Mouse (Mus musculus) CH12.LX (cell line): ENCODE measurements at regions not wholly inside any gene's neighbourhood (a gene's known extent, or its start where the extent isn't known, plus 50 kb on each side); places are given as distances from the start of the nearest gene placed in this dataset.

Source experiments
- DNase-seq: peaks from one replicate; pipeline ENCODE4 v3.0.0-alpha.2; 2013; ENCODE audit errors: extremely low read depth
- H3K27ac ChIP-seq: 2 replicates; pipeline ENCODE4 v1.5.1; 2012; ENCODE audit warnings: low read depth, mild to moderate bottlenecking, control low read depth, moderate library complexity; ENCODE audit not compliant: insufficient read depth
- H3K27me3 ChIP-seq: replicated peaks from 2 replicates; pipeline ENCODE3; 2012; ENCODE audit warnings: inconsistent platforms
- H3K36me3 ChIP-seq, 2 experiments: replicated peaks in 1 of 2; 2 replicates each; pipeline versions ENCODE3 to v1.6.1; 2012; ENCODE audit warnings: inconsistent platforms in 1 of 2, low read length in 1 of 2, mild to moderate bottlenecking in 1 of 2, mixed read lengths in 1 of 2, moderate library complexity in 1 of 2; ENCODE audit not compliant: control insufficient read depth in 1 of 2, insufficient read depth in 1 of 2
- H3K4me1 ChIP-seq, 2 experiments: 2 replicates each; pipeline ENCODE4 v1.6.1; 2012; ENCODE audit warnings: inconsistent platforms in 1 of 2, moderate library complexity in 1 of 2; ENCODE audit not compliant: insufficient read depth in 2 of 2, control insufficient read depth in 1 of 2
- H3K4me2 ChIP-seq: 2 replicates; pipeline ENCODE4 v1.6.1; 2012; ENCODE audit warnings: low read depth, mild to moderate bottlenecking, control low read depth; ENCODE audit not compliant: poor library complexity, insufficient read depth, severe bottlenecking
- H3K4me3 ChIP-seq, 3 experiments: fragments of 150-350 bp in 1 of 3; sonication (generic) in 1 of 3; replicated peaks in 1 of 3; 2 replicates each; pipeline versions ENCODE3 to v1.5.1; 2011 to 2012; ENCODE audit warnings: low read depth in 2 of 3, low read length in 2 of 3, mild to moderate bottlenecking in 2 of 3, moderate library complexity in 2 of 3, control low read depth in 1 of 3, improper control_type of control experiment in 1 of 3, inconsistent platforms in 1 of 3, mixed read lengths in 1 of 3; ENCODE audit not compliant: poor library complexity in 1 of 3
- H3K79me2 ChIP-seq: replicated peaks from 2 replicates; pipeline ENCODE4 v1.6.1; 2012; ENCODE audit warnings: mild to moderate bottlenecking, moderate library complexity; ENCODE audit not compliant: control insufficient read depth, poor library complexity, insufficient read depth, severe bottlenecking; ENCODE audit errors: extremely low read depth
- H3K9ac ChIP-seq: 2 replicates; pipeline ENCODE4 v1.6.1; 2012; ENCODE audit warnings: low read depth, mild to moderate bottlenecking, control low read depth, moderate library complexity; ENCODE audit not compliant: insufficient read depth
- H3K9me3 ChIP-seq: replicated peaks from 2 replicates; pipeline ENCODE3; 2012; ENCODE audit warnings: low read length, inconsistent platforms, mixed read lengths
- BHLHE40 ChIP-seq: IDR thresholded peaks from 2 replicates; pipeline ENCODE4 v1.6.1; 2011; ENCODE audit warnings: mild to moderate bottlenecking, low read depth, low read length, improper control_type of control experiment
- CHD1 ChIP-seq: IDR thresholded peaks from 2 replicates; pipeline ENCODE4 v1.6.1; 2012; ENCODE audit warnings: low read depth, low read length, improper control_type of control experiment, inconsistent platforms
- EP300 ChIP-seq: IDR thresholded peaks from 2 replicates; pipeline ENCODE4 v1.6.1; 2011; ENCODE audit warnings: low read length, improper control_type of control experiment
- ETS1 ChIP-seq: conservative IDR thresholded peaks from 2 replicates; pipeline ENCODE4 v1.6.1; 2012; ENCODE audit warnings: low read depth, mild to moderate bottlenecking, inconsistent platforms, low read length, improper control_type of control experiment, moderate library complexity
- HCFC1 ChIP-seq: IDR thresholded peaks from 2 replicates; pipeline ENCODE4 v1.6.1; 2012; ENCODE audit warnings: low read depth, mild to moderate bottlenecking, inconsistent platforms, low read length, improper control_type of control experiment
- IRF4 ChIP-seq: IDR thresholded peaks from 2 replicates; pipeline ENCODE4 v1.6.1; 2014; ENCODE audit warnings: low read depth, mild to moderate bottlenecking, inconsistent platforms, low read length, improper control_type of control experiment
- JUND ChIP-seq: conservative IDR thresholded peaks from 2 replicates; pipeline ENCODE4 v1.6.1; 2011; ENCODE audit warnings: low read depth, low read length, improper control_type of control experiment
- KAT2A ChIP-seq: IDR thresholded peaks from 2 replicates; pipeline ENCODE4 v1.6.1; 2012; ENCODE audit warnings: low read length, improper control_type of control experiment, inconsistent platforms; ENCODE audit not compliant: insufficient replicate concordance
- MAFK ChIP-seq: IDR thresholded peaks from 2 replicates; pipeline ENCODE4 v1.6.1; 2011; ENCODE audit warnings: low read length, improper control_type of control experiment; ENCODE audit not compliant: insufficient replicate concordance
- MAX ChIP-seq: IDR thresholded peaks from 2 replicates; pipeline ENCODE4 v1.6.1; 2011; ENCODE audit warnings: low read length, improper control_type of control experiment
- MEF2A ChIP-seq: IDR thresholded peaks from 2 replicates; pipeline ENCODE4 v1.6.1; 2014; ENCODE audit warnings: low read depth, mild to moderate bottlenecking, inconsistent platforms, low read length, improper control_type of control experiment, borderline replicate concordance
- NRF1 ChIP-seq: IDR thresholded peaks from 2 replicates; pipeline ENCODE4 v1.6.1; 2014; ENCODE audit warnings: low read depth, mild to moderate bottlenecking, inconsistent platforms, low read length, improper control_type of control experiment, moderate library complexity
- SMC3 ChIP-seq: IDR thresholded peaks from 2 replicates; pipeline ENCODE4 v1.6.1; 2011; ENCODE audit warnings: low read depth, low read length, improper control_type of control experiment
- TCF12 ChIP-seq: IDR thresholded peaks from 2 replicates; pipeline ENCODE4 v1.6.1; 2014; ENCODE audit warnings: low read depth, mild to moderate bottlenecking, inconsistent platforms, low read length, improper control_type of control experiment
- UBTF ChIP-seq: IDR thresholded peaks from 2 replicates; pipeline ENCODE4 v1.6.1; 2012; ENCODE audit warnings: low read depth, mild to moderate bottlenecking, inconsistent platforms, low read length, improper control_type of control experiment, moderate library complexity
- ZKSCAN1 ChIP-seq: IDR thresholded peaks from 2 replicates; pipeline ENCODE4 v1.6.1; 2012; ENCODE audit warnings: low read depth, inconsistent platforms, low read length, improper control_type of control experiment, borderline replicate concordance
- dilution Hi-C: fragments of 300-500 bp; cut with MboI; formaldehyde crosslinking; loops from 2 replicates; pipeline ENCODE4 v1.14.3; 2020; ENCODE audit warnings: low sequenced_read_pairs; ENCODE audit not compliant: extremely low pct_unique_long_range_greater_than_20kb, extremely low pct_ligation_motif_present
- in situ Hi-C: fragments of 300-500 bp; cut with MboI; formaldehyde crosslinking; loops from 3 replicates; pipeline ENCODE4 v1.14.3; 2019; ENCODE audit warnings: low sequenced_read_pairs, low pct_ligation_motif_present, low pct_unique_long_range_greater_than_20kb, mixed read lengths

- TF ChIP-seq HCFC1 (no peak), JUND (no peak)
- dilution Hi-C loops: no loop called here
- H3K9ac ChIP-seq: no peak overlapping the region
- no peak overlapping the region for H3K4me2 ChIP-seq
- no peak overlapping the region for H3K27ac ChIP-seq
- DNase-seq: no peak
- no peaks in the 10 kb centered on the region for H3K79me2 ChIP-seq
- peaks cover 43% of the 10 kb centered on the region for H3K9me3 ChIP-seq
- no peaks in the 10 kb centered on the region for H3K36me3 ChIP-seq
- in situ Hi-C loops: no loop called here
- H3K4me3 ChIP-seq: no peak overlapping the region
- no peaks in the 10 kb centered on the region for H3K4me1 ChIP-seq
- H3K27me3 ChIP-seq: no peaks in the 10 kb centered on the region
Observed at GRCm38 (mm10) chr3:56504445-56504844, 320.9 kb upstream of the Nbea start.

- TF ChIP-seq SMC3: no peak
- no peak for TF ChIP-seq IRF4
- TF ChIP-seq KAT2A: no peak
- no peak for TF ChIP-seq CHD1
- no peak for TF ChIP-seq ETS1
- TF ChIP-seq MEF2A: no peak
- no peak for TF ChIP-seq UBTF
- no peak for TF ChIP-seq BHLHE40
- no peak for TF ChIP-seq EP300
- TF ChIP-seq NRF1: no peak
- no peak for TF ChIP-seq MAX
- no peak for TF ChIP-seq TCF12
- no peak for TF ChIP-seq MAFK
- no peaks in the 10 kb centered on the region for H3K27me3 ChIP-seq
- no peaks in the 10 kb centered on the region for H3K4me1 ChIP-seq
- H3K27ac ChIP-seq: no peak overlapping the region
- H3K4me2 ChIP-seq: no peak overlapping the region
- DNase-seq: no peak
- dilution Hi-C loops (no loop called here), in situ Hi-C loops (no loop called here)
- no peak overlapping the region for H3K4me3 ChIP-seq
- H3K9me3 ChIP-seq: peaks cover 54% of the 10 kb centered on the region
- H3K36me3 ChIP-seq: no peaks in the 10 kb centered on the region
- H3K79me2 ChIP-seq: no peaks in the 10 kb centered on the region
- H3K9ac ChIP-seq: no peak overlapping the region
Observed at GRCm38 (mm10) chr3:56499301-56499700, 315.8 kb upstream of the Nbea start.

- H3K4me3 ChIP-seq: no peak overlapping the region
- in situ Hi-C loops: no loop called here
- peaks cover 57% of the 10 kb centered on the region for H3K9me3 ChIP-seq
- H3K36me3 ChIP-seq: no peaks in the 10 kb centered on the region
- H3K9ac ChIP-seq: no peak overlapping the region
- TF ChIP-seq ZKSCAN1 (no peak), BHLHE40 (no peak)
- no peak for DNase-seq
- no peaks in the 10 kb centered on the region for H3K4me1 ChIP-seq
- H3K27ac ChIP-seq: no peak overlapping the region
- H3K27me3 ChIP-seq: no peaks in the 10 kb centered on the region
- no peaks in the 10 kb centered on the region for H3K79me2 ChIP-seq
- H3K4me2 ChIP-seq: no peak overlapping the region
- dilution Hi-C loops: no loop called here
Observed at GRCm38 (mm10) chr3:56493937-56494336, 310.4 kb upstream of the Nbea start.
